Mouse (Mus musculus): ENCODE data around the gene Pgghg. TPM values are rescaled to one million over a fixed set of nuclear protein-coding genes. Genes with fewer than 3 reads are reported as not detected.

Gene Pgghg
- polyA plus RNA-seq, 1 experiment from 2014 or later: 10.4 TPM

DNA sequence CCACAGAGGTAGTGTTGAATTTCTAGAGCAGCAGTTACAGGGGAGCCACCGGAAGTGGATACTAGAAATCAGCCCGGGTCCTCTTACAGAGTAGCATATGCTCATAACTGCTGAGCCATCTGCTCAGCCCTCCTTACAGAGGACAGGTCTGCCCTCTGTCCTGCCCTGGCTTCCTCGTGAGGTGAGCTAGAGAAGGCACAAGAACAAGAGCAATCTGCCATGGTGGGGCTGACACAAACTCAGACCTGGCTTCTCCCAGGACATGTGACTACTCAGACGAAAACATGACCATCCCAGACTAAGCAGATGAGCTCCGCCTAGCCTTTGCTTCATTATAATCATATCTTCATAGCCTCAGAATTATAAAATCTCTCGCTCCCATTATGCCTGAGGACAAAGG, 10.6 kb downstream of the Pgghg start:
- no peak for ATAC-seq (ENCODE audit: low FRiP score)
- H3K27me3 ChIP-seq: 0 out of 2 replicates have a peak, but pooled peaks cover 5% of the 10 kb centered on the region
- 77% methylated on average over 6 of the region's 6 CpGs for WGBS

DNA sequence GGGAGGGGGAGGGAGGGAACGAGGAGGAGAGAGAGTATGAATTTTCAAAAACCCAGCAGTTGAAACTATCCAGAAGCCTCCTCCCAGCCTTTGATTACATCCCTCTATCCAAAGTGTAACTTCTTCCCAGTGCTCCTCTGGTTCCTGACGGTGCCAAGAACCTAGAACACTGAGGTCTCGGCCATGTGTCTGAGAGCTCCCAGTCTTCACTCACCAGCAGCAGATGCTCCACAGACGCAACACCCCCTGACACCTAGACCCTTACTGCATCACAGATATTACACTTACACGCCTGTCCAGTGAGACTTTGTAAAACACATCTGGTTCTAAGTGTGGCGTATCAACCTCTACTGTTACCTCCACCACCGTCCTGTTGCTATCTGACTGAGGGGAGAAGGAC, 11.2 kb downstream of the Pgghg start:
- no peak overlapping the region for H3K4me3 ChIP-seq
- no peaks in the 10 kb centered on the region for H3K9me3 ChIP-seq
- H3K27ac ChIP-seq: no peak overlapping the region
- WGBS: 84% methylated on average over 7 of the region's 7 CpGs
- 0 out of 2 replicates have a peak, but pooled peaks cover 5% of the 10 kb centered on the region for H3K27me3 ChIP-seq
- no peaks in the 10 kb centered on the region for H3K36me3 ChIP-seq
- no peak overlapping the region for H3K9ac ChIP-seq
- H3K4me2 ChIP-seq: no peak overlapping the region
- no peak for ATAC-seq (ENCODE audit: low FRiP score)
- H3K4me1 ChIP-seq (replicated peaks): peaks cover 30% of the 10 kb centered on the region

More for the DNA sequence above, 10.6 kb downstream of the Pgghg start:
- H3K4me2 ChIP-seq: no peak overlapping the region
- no peak overlapping the region for H3K9ac ChIP-seq
- H3K27ac ChIP-seq: no peak overlapping the region
- peaks cover 30% of the 10 kb centered on the region for H3K4me1 ChIP-seq (replicated peaks)
- H3K36me3 ChIP-seq: no peaks in the 10 kb centered on the region
- H3K9me3 ChIP-seq: no peaks in the 10 kb centered on the region
- H3K4me3 ChIP-seq: no peak overlapping the region

GRCm38 (mm10) chr7:140953133-140953532, 11.9 kb downstream of the Pgghg start:
- Histone ChIP-seq H3K4me2 (no peak overlapping the region), H3K36me3 (no peaks in the 10 kb centered on the region), H3K4me3 (no peak overlapping the region), H3K9me3 (no peaks in the 10 kb centered on the region), H3K27me3 (0 out of 2 replicates have a peak, but pooled peaks cover 8% of the 10 kb centered on the region), H3K9ac (no peak overlapping the region), H3K27ac (no peak overlapping the region), H3K4me1 (replicated peaks) (peaks cover 30% of the 10 kb centered on the region)
- ATAC-seq (ENCODE audit: low FRiP score): no peak
- 86% methylated on average over 11 of the region's 11 CpGs for WGBS

- H3K4me2 ChIP-seq: peak overlapping the region; percentile 59
- no peaks in the 10 kb centered on the region for H3K36me3 ChIP-seq
- H3K4me3 ChIP-seq: peak overlapping the region; percentile 32
- 68% methylated on average over 15 of the region's 15 CpGs for WGBS
- H3K27me3 ChIP-seq: 0 out of 2 replicates have a peak, but pooled peaks cover 11% of the 10 kb centered on the region
- no peaks in the 10 kb centered on the region for H3K9me3 ChIP-seq
- peaks cover 31% of the 10 kb centered on the region for H3K4me1 ChIP-seq (replicated peaks)
- no peak for ATAC-seq (ENCODE audit: low FRiP score)
- H3K9ac ChIP-seq: no peak overlapping the region
- no peak overlapping the region for H3K27ac ChIP-seq
Observed at GRCm38 (mm10) chr7:140953800-140954732, 12.9 kb downstream of the Pgghg start.

DNA sequence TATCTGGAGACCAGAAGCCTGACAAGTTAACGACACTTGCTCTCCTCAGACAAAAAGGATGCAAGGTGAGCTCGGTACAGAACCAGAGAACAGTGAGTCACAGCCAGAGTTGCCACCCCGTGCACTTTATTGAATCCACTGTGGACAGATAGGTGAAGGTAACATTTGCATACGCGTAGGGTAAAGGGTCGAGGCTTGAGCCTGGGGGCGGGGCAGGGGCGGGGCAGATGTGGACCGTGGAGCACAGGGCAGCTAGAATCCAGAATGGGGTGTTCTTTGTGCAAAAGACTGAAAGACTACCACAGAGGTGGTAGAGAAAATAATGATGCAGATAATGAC, 13.5 kb downstream of the Pgghg start:
- H3K4me1 ChIP-seq (replicated peaks): peaks cover 36% of the 10 kb centered on the region
- 12% methylated on average over 9 of the region's 9 CpGs for WGBS
- no peak for ATAC-seq (ENCODE audit: low FRiP score)
- H3K27me3 ChIP-seq: 0 out of 2 replicates have a peak, but pooled peaks cover 11% of the 10 kb centered on the region
- peak overlapping the region; percentile 66 for H3K9ac ChIP-seq
- H3K27ac ChIP-seq: no peak overlapping the region
- H3K4me3 ChIP-seq: peak overlapping the region; percentile 32
- H3K9me3 ChIP-seq: no peaks in the 10 kb centered on the region
- peak overlapping the region; percentile 59 for H3K4me2 ChIP-seq
- no peaks in the 10 kb centered on the region for H3K36me3 ChIP-seq

- peak; percentile 61 for ATAC-seq (ENCODE audit: low FRiP score)
Observed at GRCm38 (mm10) chr7:140955342-140955741, 14.2 kb downstream of the Pgghg start.

DNA sequence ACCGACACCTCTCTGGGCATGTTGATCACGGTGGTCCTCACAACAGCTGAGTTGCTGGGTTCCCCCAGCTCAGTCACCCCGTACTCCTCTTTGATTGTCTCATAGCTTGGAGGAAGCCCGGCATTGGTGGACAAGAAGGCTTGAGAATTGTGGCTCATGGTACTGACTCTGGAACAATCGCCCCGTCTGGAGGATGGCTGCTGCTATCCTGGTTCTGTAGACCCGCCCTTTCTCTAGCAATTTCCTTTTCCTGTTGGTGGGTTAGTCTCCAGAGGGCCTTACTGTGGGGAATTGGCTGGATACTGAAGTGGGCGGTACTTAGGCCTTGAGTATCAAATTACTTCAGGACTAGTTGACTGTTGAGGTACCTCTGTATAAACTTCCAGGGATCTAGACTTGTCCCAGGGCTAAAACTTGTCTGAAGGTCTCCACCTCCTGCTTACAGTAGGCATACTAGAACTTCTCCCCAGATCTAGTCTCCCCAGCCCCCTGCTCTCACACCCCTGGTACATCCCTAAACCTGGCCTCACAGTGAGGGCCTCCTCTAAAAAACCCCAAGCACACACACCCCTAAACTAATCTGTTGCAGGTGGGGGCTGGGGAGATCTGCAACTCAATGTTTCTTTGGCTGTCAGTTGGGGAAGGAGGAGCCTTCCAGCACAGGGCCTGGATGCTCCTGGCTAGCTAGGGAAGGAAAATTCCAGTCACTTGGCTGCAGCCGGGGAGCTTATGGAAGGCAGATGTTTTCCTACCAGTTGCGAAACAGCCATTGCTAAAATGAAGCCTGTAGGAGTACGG, 14.8 kb downstream of the Pgghg start, which contains the start of the genes Gm45717 and Ifitm2:
Gm45717 (minus strand) TSS at position 180 of the 798 bp plus-strand sequence.
Ifitm2 (minus strand) TSS at position 230 of the 798 bp plus-strand sequence.
- H3K4me3 ChIP-seq: peak within 1 kb of the TSS; percentile 32
- 0 out of 2 replicates have a peak, but pooled peaks cover 11% of the 10 kb centered on the region for H3K27me3 ChIP-seq
- H3K9ac ChIP-seq: peak within 1 kb of the TSS; percentile 66
- H3K4me2 ChIP-seq: peak within 1 kb of the TSS; percentile 59
- H3K36me3 ChIP-seq: no peaks in the 10 kb centered on the region
- 26% methylated on average over 11 of the region's 11 CpGs for WGBS
- ATAC-seq (ENCODE audit: low FRiP score): 0 out of 2 replicates have a peak, but pooled peaks have one; percentile 32
- H3K4me1 ChIP-seq (replicated peaks): peaks cover 25% of the 10 kb centered on the region
- no peaks in the 10 kb centered on the region for H3K9me3 ChIP-seq
- 0 out of 2 replicates have a peak within 1 kb of the TSS, but pooled peaks have one; percentile 8 for H3K27ac ChIP-seq

More at GRCm38 (mm10) chr7:140955342-140955741, 14.2 kb downstream of the Pgghg start:
- Histone ChIP-seq H3K27me3 (0 out of 2 replicates have a peak, but pooled peaks cover 11% of the 10 kb centered on the region), H3K4me1 (replicated peaks) (peaks cover 31% of the 10 kb centered on the region), H3K4me2 (peak overlapping the region; percentile 59), H3K9me3 (no peaks in the 10 kb centered on the region), H3K9ac (peak overlapping the region; percentile 66), H3K36me3 (no peaks in the 10 kb centered on the region), H3K4me3 (peak overlapping the region; percentile 32), H3K27ac (no peak overlapping the region)
- WGBS: 27% methylated on average over 17 of the region's 17 CpGs

DNA sequence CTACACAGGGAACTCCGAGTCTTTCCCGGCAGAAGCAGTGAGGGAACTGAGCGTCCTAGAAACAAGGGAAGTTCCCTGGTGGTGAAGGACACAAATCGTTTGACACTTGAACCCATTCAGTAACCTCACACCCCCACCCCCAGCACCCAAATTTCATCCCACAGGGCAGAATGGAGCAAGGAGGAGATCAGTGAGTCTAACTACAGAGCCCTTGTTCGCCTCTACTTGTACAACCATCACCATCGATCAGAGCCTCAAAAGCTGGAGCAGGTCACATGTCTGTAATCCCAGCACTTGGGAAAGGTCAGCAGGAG, 15.3 kb downstream of the Pgghg start:
- WGBS: 64% methylated on average over 6 of the region's 6 CpGs
- H3K9me3 ChIP-seq: no peaks in the 10 kb centered on the region
- H3K27ac ChIP-seq: 0 out of 2 replicates have a peak overlapping the region, but pooled peaks have one; percentile 8
- no peak for ATAC-seq (ENCODE audit: low FRiP score)
- H3K36me3 ChIP-seq: no peaks in the 10 kb centered on the region
- no peak overlapping the region for H3K4me2 ChIP-seq
- peaks cover 21% of the 10 kb centered on the region for H3K4me1 ChIP-seq (replicated peaks)
- H3K4me3 ChIP-seq: no peak overlapping the region
- 0 out of 2 replicates have a peak, but pooled peaks cover 11% of the 10 kb centered on the region for H3K27me3 ChIP-seq
- no peak overlapping the region for H3K9ac ChIP-seq

GRCm38 (mm10) chr7:140959181-140959901, 18.1 kb downstream of the Pgghg start:
- Histone ChIP-seq H3K4me1 (replicated peaks) (peaks cover 17% of the 10 kb centered on the region), H3K4me3 (no peak overlapping the region), H3K4me2 (no peak overlapping the region), H3K36me3 (no peaks in the 10 kb centered on the region), H3K9ac (no peak overlapping the region), H3K9me3 (no peaks in the 10 kb centered on the region), H3K27me3 (0 out of 2 replicates have a peak, but pooled peaks cover 11% of the 10 kb centered on the region), H3K27ac (no peak overlapping the region)
- ATAC-seq (ENCODE audit: low FRiP score): no peak
- WGBS: 5% methylated on average over 9 of the region's 9 CpGs

- no peaks in the 10 kb centered on the region for H3K9me3 ChIP-seq
- 62% methylated on average over 5 of the region's 5 CpGs for WGBS
- H3K27ac ChIP-seq: no peak overlapping the region
- no peak overlapping the region for H3K4me2 ChIP-seq
- 0 out of 2 replicates have a peak, but pooled peaks cover 11% of the 10 kb centered on the region for H3K27me3 ChIP-seq
- peaks cover 11% of the 10 kb centered on the region for H3K4me1 ChIP-seq (replicated peaks)
- H3K4me3 ChIP-seq: no peak overlapping the region
- no peaks in the 10 kb centered on the region for H3K36me3 ChIP-seq
- ATAC-seq (ENCODE audit: low FRiP score): no peak
- no peak overlapping the region for H3K9ac ChIP-seq
Observed at GRCm38 (mm10) chr7:140960026-140960425, 18.8 kb downstream of the Pgghg start.

DNA sequence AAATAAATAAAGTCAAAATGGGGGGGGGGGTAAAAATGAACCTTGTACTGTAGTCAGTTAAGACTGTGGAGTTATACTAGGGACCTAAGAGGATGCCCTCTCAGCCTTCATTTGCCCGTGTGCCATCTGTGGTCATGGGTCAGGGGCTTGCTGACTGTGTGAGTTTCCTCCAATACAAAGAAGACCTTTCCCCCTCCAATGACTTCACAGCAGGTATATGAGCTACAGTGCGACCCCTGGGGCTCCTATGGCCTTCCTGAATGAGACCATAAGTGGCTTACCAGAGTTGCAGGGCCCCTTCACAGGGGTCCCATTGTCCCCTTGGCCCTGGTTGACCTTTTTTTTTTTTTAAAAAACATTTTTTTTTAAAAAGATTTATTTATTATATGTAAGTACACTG, 20.2 kb downstream of the Pgghg start:
- Histone ChIP-seq H3K9ac (no peak overlapping the region), H3K27me3 (0 out of 2 replicates have a peak, but pooled peaks cover 6% of the 10 kb centered on the region), H3K4me1 (replicated peaks) (peaks cover 7% of the 10 kb centered on the region; the same call in 1 of the 2 replicates), H3K4me2 (no peak overlapping the region), H3K36me3 (no peaks in the 10 kb centered on the region), H3K9me3 (no peaks in the 10 kb centered on the region), H3K4me3 (no peak overlapping the region), H3K27ac (no peak overlapping the region)
- WGBS: 49% methylated on average over 2 of the region's 2 CpGs
- ATAC-seq (ENCODE audit: low FRiP score): no peak
